Mouse (Mus musculus): Measurements from ENCODE around the gene Tm4sf20.

Gene Tm4sf20

GRCm38 (mm10) chr1:82779388-82779966 is 11.2 kb upstream of the Tm4sf20 start:
- DNase-seq (ENCODE audit: low spot score in 2 of 2), result no peak

- peak in 1 of 2 experiments; percentile 25 for DNase-seq (ENCODE audit: low spot score in 2 of 2)
These were observed 7.0 kb upstream of the Tm4sf20 start for GRCm38 (mm10) chr1:82775293-82775692.

- DNase-seq (ENCODE audit: low spot score in 2 of 2), result no peak
These were observed 4.9 kb upstream of the Tm4sf20 start for GRCm38 (mm10) chr1:82773208-82773607.

- no peak for DNase-seq (ENCODE audit: low spot score in 2 of 2)
These were observed 4.2 kb upstream of the Tm4sf20 start for GRCm38 (mm10) chr1:82772428-82772827.

- no peak for DNase-seq (ENCODE audit: low spot score in 2 of 2)
These were observed 2.8 kb upstream of the Tm4sf20 start, which contains the start of gene Gm47791 for GRCm38 (mm10) chr1:82771022-82771586. Gm47791 (minus strand) TSS chr1:82771243.

GRCm38 (mm10) chr1:82766641-82767040 is 1.6 kb downstream of the Tm4sf20 start:
- no peak for DNase-seq (ENCODE audit: low spot score in 2 of 2)

- DNase-seq (ENCODE audit: low spot score in 2 of 2), result no peak
These were observed 2.0 kb downstream of the Tm4sf20 start for GRCm38 (mm10) chr1:82766227-82766626.

GRCm38 (mm10) chr1:82762274-82762673 is 6.0 kb downstream of the Tm4sf20 start:
- no peak for DNase-seq (ENCODE audit: low spot score in 2 of 2)

GRCm38 (mm10) chr1:82761454-82762169 is 6.6 kb downstream of the Tm4sf20 start:
- DNase-seq (ENCODE audit: low spot score in 2 of 2), result no peak

GRCm38 (mm10) chr1:82759520-82759919 is 8.7 kb downstream of the Tm4sf20 start:
- no peak for DNase-seq (ENCODE audit: low spot score in 2 of 2)

GRCm38 (mm10) chr1:82747714-82748452 is 20.4 kb downstream of the Tm4sf20 start:
- DNase-seq (ENCODE audit: low spot score in 2 of 2), result no peak

GRCm38 (mm10) chr1:82746408-82746807 is 21.9 kb downstream of the Tm4sf20 start:
- DNase-seq (ENCODE audit: low spot score in 2 of 2), result no peak

- no peak for DNase-seq (ENCODE audit: low spot score in 2 of 2)
These were observed 24.3 kb downstream of the Tm4sf20 start for GRCm38 (mm10) chr1:82743962-82744361.

- peak in 1 of 2 experiments; percentile 33 for DNase-seq (ENCODE audit: low spot score in 2 of 2)
These were observed 26.7 kb downstream of the Tm4sf20 start for GRCm38 (mm10) chr1:82741539-82741938.

GRCm38 (mm10) chr1:82738066-82738465 is 30.2 kb downstream of the Tm4sf20 start:
- DNase-seq (ENCODE audit: low spot score in 2 of 2), result no peak

- no peak for DNase-seq (ENCODE audit: low spot score in 2 of 2)
These were observed 34.9 kb downstream of the Tm4sf20 start for GRCm38 (mm10) chr1:82733357-82733756.

- DNase-seq (ENCODE audit: low spot score in 2 of 2), result no peak
These were observed 41.8 kb downstream of the Tm4sf20 start for GRCm38 (mm10) chr1:82726482-82726881.

- DNase-seq (ENCODE audit: low spot score in 2 of 2), result no peak
These were observed 42.4 kb downstream of the Tm4sf20 start for GRCm38 (mm10) chr1:82725875-82726185.

GRCm38 (mm10) chr1:82725026-82725874 is 43.0 kb downstream of the Tm4sf20 start:
- no peak for DNase-seq (ENCODE audit: low spot score in 2 of 2)

- peak; percentile 92 to 94 for DNase-seq (ENCODE audit: low spot score in 2 of 2)
These were observed 43.8 kb downstream of the Tm4sf20 start, which contains the start of gene Mff for GRCm38 (mm10) chr1:82724339-82725025. Mff (plus strand) TSS chr1:82724890.

All from frontal cortex, postnatal 36 days (tissue).